Mouse (Mus musculus): ENCODE measurements around the gene Hist1h2bj.
A peak's percentile ranks its signal among the peaks of the same experiment; 100 is the strongest.

The Hist1h2bj gene

GRCm38 (mm10) chr13:22042568-22043502 is at the start of gene Hist1h2bj, which contains the start of gene Hist1h2ag:
Gene Hist1h2bj (plus strand): TSS chr13:22043214.
Gene Hist1h2ag (minus strand): TSS chr13:22042944.
- DNase-seq (ENCODE audit: low spot score in 2 of 2), result peak; percentile 58 to 83

GRCm38 (mm10) chr13:21993957-21994738 is 48.9 kb upstream of the Hist1h2bj start:
- peak in 1 of 2 experiments; percentile 25 for DNase-seq (ENCODE audit: low spot score in 2 of 2)

GRCm38 (mm10) chr13:21994896-21995295 is 48.1 kb upstream of the Hist1h2bj start:
- DNase-seq (ENCODE audit: low spot score in 2 of 2), result no peak

- peak in 1 of 2 experiments; percentile 16 for DNase-seq (ENCODE audit: low spot score in 2 of 2)
Observed at GRCm38 (mm10) chr13:21995331-21995914, 47.6 kb upstream of the Hist1h2bj start.

GRCm38 (mm10) chr13:21996101-21996839 is 46.7 kb upstream of the Hist1h2bj start:
- no peak for DNase-seq (ENCODE audit: low spot score in 2 of 2)

GRCm38 (mm10) chr13:21996840-21997185 is 46.2 kb upstream of the Hist1h2bj start:
- DNase-seq (ENCODE audit: low spot score in 2 of 2), result no peak

GRCm38 (mm10) chr13:21997201-21997820 is 45.7 kb upstream of the Hist1h2bj start:
- DNase-seq (ENCODE audit: low spot score in 2 of 2), result no peak

GRCm38 (mm10) chr13:21997821-21998220 is 45.2 kb upstream of the Hist1h2bj start:
- no peak for DNase-seq (ENCODE audit: low spot score in 2 of 2)

GRCm38 (mm10) chr13:21998412-21998811 is 44.6 kb upstream of the Hist1h2bj start:
- no peak for DNase-seq (ENCODE audit: low spot score in 2 of 2)

GRCm38 (mm10) chr13:21999147-21999546 is 43.9 kb upstream of the Hist1h2bj start:
- DNase-seq (ENCODE audit: low spot score in 2 of 2), result no peak

- no peak for DNase-seq (ENCODE audit: low spot score in 2 of 2)
Observed at GRCm38 (mm10) chr13:22001346-22001745, 41.7 kb upstream of the Hist1h2bj start.

- DNase-seq (ENCODE audit: low spot score in 2 of 2), result no peak
Observed at GRCm38 (mm10) chr13:22001823-22002222, 41.2 kb upstream of the Hist1h2bj start.

GRCm38 (mm10) chr13:22005605-22006333 is 37.2 kb upstream of the Hist1h2bj start:
- DNase-seq (ENCODE audit: low spot score in 2 of 2), result no peak

GRCm38 (mm10) chr13:22006334-22007120 is 36.5 kb upstream of the Hist1h2bj start:
- DNase-seq (ENCODE audit: low spot score in 2 of 2), result no peak

- no peak for DNase-seq (ENCODE audit: low spot score in 2 of 2)
Observed at GRCm38 (mm10) chr13:22007121-22007510, 35.9 kb upstream of the Hist1h2bj start.

- DNase-seq (ENCODE audit: low spot score in 2 of 2), result no peak
Observed at GRCm38 (mm10) chr13:22007872-22008271, 35.1 kb upstream of the Hist1h2bj start.

- DNase-seq (ENCODE audit: low spot score in 2 of 2), result no peak
Observed at GRCm38 (mm10) chr13:22008707-22009106, 34.3 kb upstream of the Hist1h2bj start.

- DNase-seq (ENCODE audit: low spot score in 2 of 2), result no peak
Observed at GRCm38 (mm10) chr13:22009642-22010041, 33.4 kb upstream of the Hist1h2bj start, which contains the start of gene Prss16. Gene Prss16 (minus strand): TSS chr13:22009742.

- no peak for DNase-seq (ENCODE audit: low spot score in 2 of 2)
Observed at GRCm38 (mm10) chr13:22013716-22014115, 29.3 kb upstream of the Hist1h2bj start.

Measured in cerebellum, postnatal 4 days (tissue).